Mouse (Mus musculus) erythroblast, embryonic 14.5 days (primary cell): ENCODE measurements around the gene Gpr137. TPM values are rescaled to one million over a fixed set of nuclear protein-coding genes. Genes with fewer than 3 reads are reported as not detected.

Source experiments
- H3K27me3 ChIP-seq: 2 replicates; pipeline ENCODE4 v1.6.1; 2012; ENCODE audit warnings: inconsistent platforms; ENCODE audit not compliant: control insufficient read depth
- H3K36me3 ChIP-seq: 2 replicates; pipeline ENCODE4 v1.6.1; 2012; ENCODE audit warnings: mild to moderate bottlenecking, inconsistent platforms; ENCODE audit not compliant: control insufficient read depth
- H3K4me1 ChIP-seq: 2 replicates; pipeline ENCODE4 v1.6.1; 2012; ENCODE audit warnings: inconsistent platforms; ENCODE audit not compliant: control insufficient read depth
- H3K4me3 ChIP-seq: replicated peaks from 2 replicates; pipeline ENCODE3; 2012; ENCODE audit warnings: moderate library complexity, mild to moderate bottlenecking, inconsistent platforms
- H3K9me3 ChIP-seq: 2 replicates; pipeline ENCODE4 v1.6.1; 2012; ENCODE audit warnings: low read length, inconsistent platforms, mixed read lengths; ENCODE audit not compliant: control insufficient read depth
- GATA1 ChIP-seq: IDR thresholded peaks from 2 replicates; pipeline ENCODE4 v1.6.1; 2012; ENCODE audit warnings: low read length, inconsistent platforms, mixed read lengths
- TAL1 ChIP-seq: IDR thresholded peaks from 3 replicates; pipeline ENCODE4 v1.6.1; 2012; ENCODE audit warnings: low read length, inconsistent platforms, mixed read lengths
- polyA plus RNA-seq: library from polyadenylated mRNA; stranded (reverse); fragments of >175 nt; gene quantifications from 2 replicates; pipeline ENCODE4 v1.2.3, GENCODE M21; 2012

The Gpr137 gene
- polyA plus RNA-seq, 1 experiment, result 1.5 TPM

- H3K27me3 ChIP-seq, result no peaks in the 10 kb centered on the region; the same call in none of the 2 replicates
- TF ChIP-seq GATA1 (no peak), TAL1 (no peak)
- H3K36me3 ChIP-seq, result peaks cover 26% of the 10 kb centered on the region
- peaks cover 90% of the 10 kb centered on the region for H3K4me1 ChIP-seq
- no peaks in the 10 kb centered on the region for H3K9me3 ChIP-seq
- H3K4me3 ChIP-seq, result peak within 1 kb of the TSS; percentile 82
These were observed 32.2 kb upstream of the Gpr137 start, which contains the start of gene Ppp1r14b for GRCm38 (mm10) chr19:6974211-6975205. TSS of gene Ppp1r14b (plus strand) at chr19:6974968.

GRCm38 (mm10) chr19:6973581-6974190 lies 31.4 kb upstream of the Gpr137 start:
- H3K36me3 ChIP-seq, result peaks cover 24% of the 10 kb centered on the region
- TF ChIP-seq GATA1, result no peak
- no peak for TF ChIP-seq TAL1
- peaks cover 90% of the 10 kb centered on the region for H3K4me1 ChIP-seq
- H3K27me3 ChIP-seq, result peaks cover 8% of the 10 kb centered on the region
- no peaks in the 10 kb centered on the region for H3K9me3 ChIP-seq
- peak overlapping the region; percentile 82 for H3K4me3 ChIP-seq

- peaks cover 11% of the 10 kb centered on the region for H3K36me3 ChIP-seq
- H3K9me3 ChIP-seq, result no peaks in the 10 kb centered on the region
- H3K4me3 ChIP-seq, result no peak overlapping the region
- H3K27me3 ChIP-seq, result peaks cover 20% of the 10 kb centered on the region
- TF ChIP-seq GATA1, result no peak
- peaks cover 90% of the 10 kb centered on the region for H3K4me1 ChIP-seq
These were observed 30.1 kb upstream of the Gpr137 start for GRCm38 (mm10) chr19:6972247-6972917.

- H3K27me3 ChIP-seq, result peaks cover 20% of the 10 kb centered on the region
- no peak for TF ChIP-seq GATA1
- no peak for TF ChIP-seq TAL1
- H3K36me3 ChIP-seq, result peaks cover 5% of the 10 kb centered on the region
- no peak overlapping the region for H3K4me3 ChIP-seq
- peaks cover 91% of the 10 kb centered on the region for H3K4me1 ChIP-seq
- H3K9me3 ChIP-seq, result no peaks in the 10 kb centered on the region
These were observed 29.4 kb upstream of the Gpr137 start for GRCm38 (mm10) chr19:6971644-6972043.

GRCm38 (mm10) chr19:6970460-6971085 lies 28.3 kb upstream of the Gpr137 start:
- TF ChIP-seq GATA1 (no peak), TAL1 (no peak)
- H3K4me3 ChIP-seq, result peak overlapping the region; percentile 70
- H3K4me1 ChIP-seq, result peaks cover 84% of the 10 kb centered on the region
- H3K27me3 ChIP-seq, result peaks cover 20% of the 10 kb centered on the region
- no peaks in the 10 kb centered on the region for H3K9me3 ChIP-seq
- no peaks in the 10 kb centered on the region; the same call in 1 of the 2 replicates for H3K36me3 ChIP-seq

- no peaks in the 10 kb centered on the region for H3K9me3 ChIP-seq
- H3K4me1 ChIP-seq, result peaks cover 83% of the 10 kb centered on the region
- peaks cover 20% of the 10 kb centered on the region for H3K27me3 ChIP-seq
- TF ChIP-seq GATA1 (no peak), TAL1 (no peak)
- H3K36me3 ChIP-seq, result no peaks in the 10 kb centered on the region; the same call in 1 of the 2 replicates
- H3K4me3 ChIP-seq, result peak overlapping the region; percentile 70
These were observed 27.5 kb upstream of the Gpr137 start for GRCm38 (mm10) chr19:6969665-6970381.

GRCm38 (mm10) chr19:6969291-6969664 lies 27.0 kb upstream of the Gpr137 start:
- no peak for TF ChIP-seq GATA1
- no peak for TF ChIP-seq TAL1

More at GRCm38 (mm10) chr19:6969291-6969664, 27.0 kb upstream of the Gpr137 start:
- Histone ChIP-seq H3K9me3 (no peaks in the 10 kb centered on the region), H3K4me3 (peak overlapping the region; percentile 70), H3K4me1 (peaks cover 83% of the 10 kb centered on the region), H3K36me3 (peaks cover 2% of the 10 kb centered on the region; the same call in 1 of the 2 replicates), H3K27me3 (peaks cover 20% of the 10 kb centered on the region)
